Mouse (Mus musculus): ENCODE data around the gene Gng3.
A peak's percentile ranks its signal among the peaks of the same experiment; 100 is the strongest.

Gene Gng3

GRCm38 (mm10) chr19:8803879-8804660 lies 34.9 kb downstream of the Gng3 start:
- no peak for DNase-seq (ENCODE audit: low spot score)

- no peak for DNase-seq (ENCODE audit: low spot score)
Observed at GRCm38 (mm10) chr19:8803204-8803780, 35.7 kb downstream of the Gng3 start.

- DNase-seq (ENCODE audit: low spot score), result peak; percentile 94
Observed at GRCm38 (mm10) chr19:8802130-8802821, 36.7 kb downstream of the Gng3 start, which contains the start of gene Zbtb3. Zbtb3 (plus strand) TSS chr19:8802555.

GRCm38 (mm10) chr19:8798947-8799315 lies 40.1 kb downstream of the Gng3 start:
- DNase-seq (ENCODE audit: low spot score), result no peak

- peak; percentile 79 for DNase-seq (ENCODE audit: low spot score)
Observed at GRCm38 (mm10) chr19:8798264-8798946, 40.6 kb downstream of the Gng3 start, which contains the start of gene Polr2g. Polr2g (minus strand) TSS chr19:8798577.

- no peak for DNase-seq (ENCODE audit: low spot score)
Observed at GRCm38 (mm10) chr19:8790171-8790570, 48.8 kb downstream of the Gng3 start.

- no peak for DNase-seq (ENCODE audit: low spot score)
Observed at GRCm38 (mm10) chr19:8789171-8789570, 49.8 kb downstream of the Gng3 start.

- DNase-seq (ENCODE audit: low spot score), result no peak
Observed at GRCm38 (mm10) chr19:8788521-8788920, 50.5 kb downstream of the Gng3 start.
